Mouse (Mus musculus): ENCODE results near the gene Vstm5. TPM values are rescaled to one million over a fixed set of nuclear protein-coding genes. Genes with fewer than 3 reads are reported as not detected.
A peak's percentile ranks its signal among the peaks of the same experiment; 100 is the strongest.
"Not testable (repeated sequence)": the region's sequence is repeated elsewhere in the genome, so short reads cannot be mapped to it uniquely, and the experiment has no call there.

Gene Vstm5
- total RNA-seq (2014; rRNA removed) (0.07 and 0.09 TPM in 2 replicates), polyA plus RNA-seq (2012; rRNA removed) (0.15 and 0.24 TPM in 2 replicates)

DNA sequence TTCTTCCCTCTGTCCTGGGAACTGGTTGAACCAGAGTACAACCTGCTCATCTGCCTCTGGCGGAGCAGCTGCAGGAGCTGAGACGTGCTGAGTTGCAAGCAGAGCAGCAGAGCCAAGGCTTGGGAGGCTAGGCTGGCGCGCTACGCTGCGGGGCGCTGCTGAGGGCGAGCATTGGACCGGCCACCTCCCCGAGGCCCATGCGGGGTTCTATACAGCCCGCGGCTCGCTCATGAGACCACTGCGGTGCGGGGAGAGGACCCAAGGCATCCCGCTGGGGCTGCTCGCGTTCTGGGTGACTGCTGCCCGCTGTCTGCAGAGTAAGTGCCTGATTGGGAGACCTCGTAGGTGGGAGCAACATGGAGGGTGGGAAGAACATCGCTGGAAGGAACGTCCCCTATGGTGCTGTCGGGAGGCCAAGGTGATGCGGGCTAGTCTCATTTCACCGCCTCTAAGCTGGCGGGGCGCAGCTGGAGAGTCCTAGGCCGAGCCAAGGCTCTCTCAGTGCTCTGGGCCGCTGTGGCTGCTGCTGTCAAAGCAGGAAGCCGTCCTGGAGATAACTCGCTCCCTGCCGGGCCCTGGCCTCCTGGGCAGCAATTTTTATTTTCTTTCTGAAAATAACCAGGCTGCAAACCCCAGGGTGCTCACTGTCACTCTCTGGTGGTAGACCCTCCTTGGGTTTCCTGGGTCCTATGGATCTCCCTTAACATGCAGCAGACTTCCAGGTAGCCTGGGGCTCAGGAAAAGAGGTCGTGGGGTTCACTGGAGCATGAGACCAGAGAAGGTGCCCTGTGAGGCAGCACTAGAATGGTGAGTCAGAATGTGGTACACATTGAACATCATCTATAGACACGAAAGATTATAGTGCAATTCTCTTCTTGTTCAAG, at the start of gene Vstm5:
Gene Vstm5, plus strand, starts transcription at position 4 of the 884 bp plus-strand sequence.
- H3K79me2 ChIP-seq (ENCODE audit: control insufficient read depth, insufficient read depth, low read length): no peaks in the 10 kb centered on the region
- no peak for DNase-seq (ENCODE audit: extremely low read depth, low read depth, low spot score)
- H3K4me1 ChIP-seq (ENCODE audit: control insufficient read depth, insufficient read depth, low read length): no peaks in the 10 kb centered on the region
- peak within 1 kb of the TSS; percentile 50 for H3K9ac ChIP-seq (ENCODE audit: low read depth, low read length)
- 0 out of 2 replicates have a peak within 1 kb of the TSS, but pooled peaks have one; percentile 1 for H3K27ac ChIP-seq (replicated peaks; ENCODE audit: insufficient read depth, low read depth, low read length)
- H3K4me3 ChIP-seq (ENCODE audit: insufficient read depth, low read depth, low read length): peak within 1 kb of the TSS; percentile 65
- WGBS: 17% methylated on average over 35 of the region's 35 CpGs
- TF ChIP-seq CTCF (IDR thresholded peaks at IDR 0.05; ENCODE audit: low read depth, low read length) (0 out of 2 replicates have a peak, but pooled peaks have one; percentile 7), POLR2A (IDR thresholded peaks at IDR 0.05; ENCODE audit: extremely low read depth, insufficient read depth, low read length) (no peak)
- H3K36me3 ChIP-seq (ENCODE audit: control insufficient read depth, insufficient read depth, low read length): no peaks in the 10 kb centered on the region
- no peaks in the 10 kb centered on the region for H3K27me3 ChIP-seq (ENCODE audit: control insufficient read depth, insufficient read depth, low read length)

DNA sequence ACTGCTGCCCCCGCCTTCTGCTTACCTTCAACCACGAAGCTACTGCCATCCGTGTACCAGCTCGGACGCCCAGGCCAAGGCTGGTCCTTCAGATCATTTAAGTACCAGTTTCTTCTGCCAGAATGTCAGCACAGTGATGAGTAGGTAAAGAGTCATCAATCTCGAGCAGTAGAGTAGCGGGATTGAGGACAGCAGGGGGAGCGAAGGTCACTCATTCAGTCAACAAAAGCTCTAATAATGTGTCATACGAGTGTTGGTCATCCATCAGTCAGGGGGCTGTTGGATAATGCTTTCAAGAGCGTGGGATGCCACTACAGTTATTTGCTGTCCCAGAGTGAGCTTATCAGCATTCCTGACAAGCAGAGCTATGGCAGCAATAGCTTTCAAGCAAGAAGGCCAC, 44.0 kb upstream of the Vstm5 start:
- not testable (repeated sequence) for H3K9ac ChIP-seq (ENCODE audit: low read depth, low read length); H3K4me1 ChIP-seq (ENCODE audit: control insufficient read depth, insufficient read depth, low read length); H3K79me2 ChIP-seq (ENCODE audit: control insufficient read depth, insufficient read depth, low read length); DNase-seq (ENCODE audit: extremely low read depth, low read depth, low spot score); H3K27ac ChIP-seq (replicated peaks; ENCODE audit: insufficient read depth, low read depth, low read length); H3K4me3 ChIP-seq (ENCODE audit: insufficient read depth, low read depth, low read length); H3K27me3 ChIP-seq (ENCODE audit: control insufficient read depth, insufficient read depth, low read length); H3K36me3 ChIP-seq (ENCODE audit: control insufficient read depth, insufficient read depth, low read length)
- 59% methylated on average over 10 of the region's 10 CpGs for WGBS

DNA sequence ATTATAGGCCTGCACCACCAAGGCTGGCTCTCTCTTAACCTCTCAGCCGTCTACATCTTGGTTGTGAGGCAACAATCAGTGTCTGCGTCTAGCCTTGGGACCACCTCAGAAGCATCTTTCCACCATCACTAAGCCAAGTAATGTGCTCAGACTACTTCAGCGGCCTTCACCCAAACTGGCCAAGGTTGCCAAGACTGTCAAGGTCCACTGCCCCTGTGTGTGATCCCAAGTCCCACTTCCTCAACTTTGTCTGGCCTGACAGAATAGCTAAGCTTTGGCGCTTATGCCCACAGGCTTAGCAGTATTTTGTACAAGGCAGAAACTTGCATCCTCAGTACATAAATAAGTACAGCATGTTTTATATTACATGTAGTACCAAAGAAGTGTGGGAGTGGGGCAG, 32.2 kb upstream of the Vstm5 start:
- Histone ChIP-seq H3K4me3 (ENCODE audit: insufficient read depth, low read depth, low read length) (no peak overlapping the region), H3K27me3 (ENCODE audit: control insufficient read depth, insufficient read depth, low read length) (no peaks in the 10 kb centered on the region), H3K79me2 (ENCODE audit: control insufficient read depth, insufficient read depth, low read length) (no peaks in the 10 kb centered on the region), H3K4me1 (ENCODE audit: control insufficient read depth, insufficient read depth, low read length) (no peaks in the 10 kb centered on the region), H3K36me3 (ENCODE audit: control insufficient read depth, insufficient read depth, low read length) (no peaks in the 10 kb centered on the region), H3K27ac (replicated peaks; ENCODE audit: insufficient read depth, low read depth, low read length) (no peak overlapping the region), H3K9ac (ENCODE audit: low read depth, low read length) (no peak overlapping the region)
- WGBS: 91% methylated on average over 4 of the region's 4 CpGs
- DNase-seq (ENCODE audit: extremely low read depth, low read depth, low spot score): no peak
- no peak for TF ChIP-seq CTCF (IDR thresholded peaks at IDR 0.05; ENCODE audit: low read depth, low read length)
- no peak for TF ChIP-seq POLR2A (IDR thresholded peaks at IDR 0.05; ENCODE audit: extremely low read depth, insufficient read depth, low read length)

DNA sequence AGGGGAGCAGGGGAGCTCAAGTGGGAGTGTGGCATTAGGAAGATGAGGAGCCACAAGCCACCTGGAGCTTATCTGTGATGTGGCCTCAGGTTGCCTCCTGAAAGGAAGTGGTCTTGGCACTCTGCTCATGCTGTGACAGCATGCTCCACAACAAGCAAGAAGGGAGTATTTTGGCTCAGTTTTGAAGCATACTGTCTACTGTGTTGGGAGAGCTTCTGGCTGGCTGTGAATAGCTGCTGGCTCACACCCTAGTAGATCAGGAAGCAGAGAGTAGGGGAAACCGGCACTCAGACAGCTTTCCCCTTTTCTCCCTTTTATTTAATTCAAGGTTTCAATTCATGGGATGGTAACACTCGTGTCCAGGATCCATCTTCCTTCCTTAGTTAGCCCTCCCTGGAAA, 29.5 kb upstream of the Vstm5 start:
- DNase-seq (ENCODE audit: extremely low read depth, low read depth, low spot score): no peak
- Histone ChIP-seq H3K4me1 (ENCODE audit: control insufficient read depth, insufficient read depth, low read length) (no peaks in the 10 kb centered on the region), H3K4me3 (ENCODE audit: insufficient read depth, low read depth, low read length) (no peak overlapping the region), H3K27ac (replicated peaks; ENCODE audit: insufficient read depth, low read depth, low read length) (no peak overlapping the region), H3K27me3 (ENCODE audit: control insufficient read depth, insufficient read depth, low read length) (no peaks in the 10 kb centered on the region), H3K36me3 (ENCODE audit: control insufficient read depth, insufficient read depth, low read length) (no peaks in the 10 kb centered on the region), H3K9ac (ENCODE audit: low read depth, low read length) (no peak overlapping the region), H3K79me2 (ENCODE audit: control insufficient read depth, insufficient read depth, low read length) (no peaks in the 10 kb centered on the region)
- no peak for TF ChIP-seq CTCF (IDR thresholded peaks at IDR 0.05; ENCODE audit: low read depth, low read length)
- TF ChIP-seq POLR2A (IDR thresholded peaks at IDR 0.05; ENCODE audit: extremely low read depth, insufficient read depth, low read length): no peak
- 69% methylated on average over 2 of the region's 2 CpGs for WGBS

DNA sequence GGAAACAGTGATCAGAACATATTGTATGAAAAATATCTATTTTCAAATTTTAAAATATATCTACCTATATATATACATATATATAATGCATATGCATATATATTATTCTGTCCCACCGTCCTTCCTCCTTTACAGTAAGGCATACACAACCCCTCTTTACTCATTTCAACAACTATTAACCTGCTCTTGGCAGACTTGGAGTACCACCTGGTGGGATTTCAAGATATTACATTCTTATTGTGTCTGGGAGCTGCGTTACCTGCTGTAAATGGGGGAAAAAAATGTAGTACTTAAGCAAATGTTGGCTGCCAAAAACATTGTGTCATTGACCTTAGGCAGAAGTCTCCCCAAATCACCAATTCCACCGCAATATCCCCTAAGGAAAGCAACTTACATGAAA, 27.0 kb upstream of the Vstm5 start:
- no peak overlapping the region for H3K4me3 ChIP-seq (ENCODE audit: insufficient read depth, low read depth, low read length)
- H3K36me3 ChIP-seq (ENCODE audit: control insufficient read depth, insufficient read depth, low read length): no peaks in the 10 kb centered on the region
- no peak overlapping the region for H3K27ac ChIP-seq (replicated peaks; ENCODE audit: insufficient read depth, low read depth, low read length)
- H3K27me3 ChIP-seq (ENCODE audit: control insufficient read depth, insufficient read depth, low read length): no peaks in the 10 kb centered on the region
- DNase-seq (ENCODE audit: extremely low read depth, low read depth, low spot score): no peak
- no peak overlapping the region for H3K9ac ChIP-seq (ENCODE audit: low read depth, low read length)
- no peaks in the 10 kb centered on the region for H3K79me2 ChIP-seq (ENCODE audit: control insufficient read depth, insufficient read depth, low read length)
- WGBS: 80% methylated on average over 3 of the region's 3 CpGs
- no peaks in the 10 kb centered on the region for H3K4me1 ChIP-seq (ENCODE audit: control insufficient read depth, insufficient read depth, low read length)
- TF ChIP-seq POLR2A (IDR thresholded peaks at IDR 0.05; ENCODE audit: extremely low read depth, insufficient read depth, low read length) (no peak), CTCF (IDR thresholded peaks at IDR 0.05; ENCODE audit: low read depth, low read length) (no peak)

DNA sequence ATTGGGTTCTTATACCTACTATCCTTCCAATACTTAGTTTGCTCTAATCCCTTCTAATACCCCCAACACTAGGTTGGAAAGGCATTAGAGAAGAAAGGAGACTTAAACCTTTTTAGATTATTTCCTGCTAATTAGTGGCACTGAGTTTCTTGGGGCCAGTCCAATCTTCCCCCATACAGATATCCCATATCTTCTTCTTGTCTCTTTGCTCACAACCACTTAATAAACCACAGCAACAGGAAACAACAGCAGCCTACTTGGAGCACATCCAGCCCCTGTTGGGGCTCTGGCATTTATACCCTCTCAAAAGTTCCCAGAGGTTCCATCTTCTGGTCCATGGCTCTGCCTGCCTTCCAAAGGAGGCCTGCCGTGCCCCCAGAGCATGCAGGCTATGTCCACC, 25.1 kb upstream of the Vstm5 start:
- Histone ChIP-seq H3K4me1 (ENCODE audit: control insufficient read depth, insufficient read depth, low read length) (no peaks in the 10 kb centered on the region), H3K27ac (replicated peaks; ENCODE audit: insufficient read depth, low read depth, low read length) (no peak overlapping the region), H3K27me3 (ENCODE audit: control insufficient read depth, insufficient read depth, low read length) (no peaks in the 10 kb centered on the region), H3K79me2 (ENCODE audit: control insufficient read depth, insufficient read depth, low read length) (no peaks in the 10 kb centered on the region), H3K4me3 (ENCODE audit: insufficient read depth, low read depth, low read length) (no peak overlapping the region), H3K36me3 (ENCODE audit: control insufficient read depth, insufficient read depth, low read length) (no peaks in the 10 kb centered on the region), H3K9ac (ENCODE audit: low read depth, low read length) (no peak overlapping the region)
- WGBS: 63% methylated on average over 1 of the region's 1 CpGs
- no peak for DNase-seq (ENCODE audit: extremely low read depth, low read depth, low spot score)
- TF ChIP-seq CTCF (IDR thresholded peaks at IDR 0.05; ENCODE audit: low read depth, low read length) (no peak), POLR2A (IDR thresholded peaks at IDR 0.05; ENCODE audit: extremely low read depth, insufficient read depth, low read length) (no peak)
